Mouse (Mus musculus): ENCODE results near the gene Lca5l.

- TF ChIP-seq CTCF (IDR thresholded peaks at IDR 0.05; ENCODE audit: low read depth, low read length) (no peak), GATA1 (IDR thresholded peaks at IDR 0.05; ENCODE audit: borderline replicate concordance, low read length) (no peak)
These were observed 39.2 kb upstream of the Lca5l start for GRCm38 (mm10) chr16:96231251-96231650.
